Mouse (Mus musculus): ENCODE data around the gene Gm9833.
A peak's percentile ranks its signal among the peaks of the same experiment; 100 is the strongest.
"Not testable (repeated sequence)": the region's sequence is repeated elsewhere in the genome, so short reads cannot be mapped to it uniquely, and the experiment has no call there.

Gene Gm9833

GRCm38 (mm10) chr3:10087994-10088393 lies at the start of gene Gm9833:
Gm9833 (plus strand) TSS chr3:10088110.
- not testable (repeated sequence) for DNase-seq (ENCODE audit: low spot score in 2 of 2)

DNA sequence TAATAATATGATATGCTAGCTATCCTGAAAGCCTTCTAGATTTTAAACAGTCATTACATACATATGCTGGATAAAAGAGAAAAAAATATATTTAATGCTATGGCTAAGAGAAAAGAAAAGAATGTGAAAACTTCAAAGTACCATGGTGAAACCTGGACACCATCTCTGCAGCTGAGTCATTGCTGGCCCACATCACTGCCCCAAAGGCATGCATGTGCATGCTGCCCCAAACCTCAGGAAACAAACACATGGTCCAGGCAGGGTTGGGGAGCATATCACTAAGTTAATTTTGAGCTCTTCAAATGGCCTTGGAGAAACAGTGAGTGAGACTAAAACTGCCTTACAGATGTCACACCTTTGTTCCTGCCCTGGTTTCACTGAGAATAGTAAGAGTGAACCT lies 17.8 kb upstream of the Gm9833 start:
- no peak for DNase-seq (ENCODE audit: low spot score in 2 of 2)

DNA sequence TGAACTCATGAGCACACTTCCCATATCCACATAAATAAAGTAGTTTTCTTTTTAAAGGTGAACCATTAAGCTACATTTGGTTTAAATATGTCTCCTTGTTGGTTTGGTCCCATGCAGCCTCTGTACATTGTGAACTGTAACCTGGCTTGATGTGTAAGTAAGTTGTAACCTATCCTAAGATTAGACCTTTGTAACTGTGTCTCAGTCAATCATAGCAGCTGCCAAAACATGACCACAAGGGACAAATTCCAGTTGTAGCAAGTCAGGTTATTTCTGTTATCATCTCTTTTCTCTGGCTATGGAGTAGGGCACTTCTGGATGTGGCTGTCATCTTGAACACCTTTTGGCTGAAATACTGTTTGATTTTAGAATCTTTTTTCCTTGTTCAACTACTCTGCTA lies 12.1 kb upstream of the Gm9833 start:
- DNase-seq (ENCODE audit: low spot score in 2 of 2): no peak

DNA sequence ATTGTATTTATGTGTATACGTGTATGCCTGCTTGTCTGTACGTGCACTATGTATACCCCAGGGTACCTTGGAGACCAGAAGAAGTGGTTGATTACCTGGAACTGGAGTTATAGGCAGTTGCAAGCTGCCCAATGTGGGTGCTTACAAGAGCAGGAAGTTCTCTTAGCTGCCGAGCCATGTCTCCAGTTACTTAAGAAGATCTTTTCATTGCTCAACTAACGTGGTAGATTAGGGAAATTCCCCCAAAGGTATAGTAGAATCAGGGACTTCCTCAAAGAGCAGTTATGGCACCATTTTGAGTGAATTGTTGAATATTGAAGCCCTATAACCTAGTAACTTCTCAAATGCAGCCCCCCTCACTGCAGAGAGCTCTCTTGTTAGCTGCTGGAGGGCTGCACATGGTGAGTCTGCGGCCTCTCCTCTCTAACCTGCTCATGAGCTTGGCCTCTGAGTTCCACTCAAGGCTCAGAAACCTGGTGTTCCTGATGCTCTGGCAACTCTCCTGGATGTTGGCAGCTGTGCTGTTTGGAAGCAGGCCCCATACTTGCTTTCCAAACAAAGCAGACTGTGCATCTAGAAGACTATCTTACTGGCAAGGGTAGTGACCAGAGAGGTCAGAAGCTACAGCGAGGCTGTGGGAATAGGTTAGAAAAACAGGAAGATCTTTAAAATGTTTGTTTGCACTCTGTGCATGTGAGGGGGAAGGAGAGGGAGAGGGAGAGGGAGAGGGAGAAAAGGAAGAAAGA lies 10.6 kb upstream of the Gm9833 start:
- no peak for DNase-seq (ENCODE audit: low spot score in 2 of 2)

DNA sequence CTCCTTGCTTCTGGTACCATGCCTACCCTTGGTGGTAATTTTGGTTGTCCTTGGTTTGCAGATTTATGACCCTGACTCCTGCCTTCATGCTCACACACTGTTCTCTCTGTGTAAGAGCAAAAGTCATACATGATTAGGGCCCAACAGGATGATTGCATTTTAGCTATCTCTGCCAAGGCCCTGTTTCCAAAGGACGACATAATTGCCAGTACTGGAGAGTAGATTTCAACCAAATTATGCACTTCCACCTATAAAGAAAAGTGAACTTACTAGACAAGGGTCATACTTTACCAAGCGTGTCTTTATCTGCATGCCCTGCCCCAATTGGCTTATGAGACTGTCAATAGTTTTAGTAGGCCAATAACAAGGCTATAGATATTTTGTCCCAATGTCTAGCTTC lies 9.8 kb upstream of the Gm9833 start:
- no peak for DNase-seq (ENCODE audit: low spot score in 2 of 2)

- no peak for DNase-seq (ENCODE audit: low spot score in 2 of 2)
Observed at GRCm38 (mm10) chr3:10081336-10081735, 6.6 kb upstream of the Gm9833 start.

DNA sequence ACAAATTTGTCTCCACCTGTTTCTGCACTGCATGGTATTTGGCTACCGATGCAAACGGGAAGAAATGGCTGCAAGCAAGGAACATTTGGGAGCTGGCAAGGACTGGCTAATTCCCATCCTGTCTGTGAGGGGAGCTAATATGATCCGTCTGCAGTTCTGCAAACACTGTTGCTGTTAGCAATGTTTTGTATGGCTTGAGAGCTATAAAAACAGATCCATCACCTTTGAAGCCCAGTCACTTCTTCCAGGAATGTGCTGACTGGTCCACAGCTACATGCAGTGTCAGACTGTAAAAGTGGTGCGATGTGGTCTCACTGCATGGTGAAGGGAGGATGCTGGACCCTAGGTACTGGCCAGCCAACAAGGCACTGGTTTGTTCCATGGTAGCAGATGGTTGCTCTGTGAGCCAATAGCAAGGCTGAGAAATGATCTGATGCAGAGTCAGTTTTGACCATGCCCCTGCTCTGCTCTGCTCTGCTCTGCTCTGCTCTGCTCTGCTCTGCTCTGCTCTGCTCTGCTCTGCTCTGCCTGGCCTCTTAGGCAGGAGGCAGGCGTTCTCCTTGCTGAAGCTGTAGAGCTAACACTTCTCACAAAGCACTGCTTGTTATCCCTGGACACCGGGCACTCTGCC lies 5.9 kb upstream of the Gm9833 start:
- DNase-seq (ENCODE audit: low spot score in 2 of 2): peak in 1 of 2 experiments; percentile 10

- DNase-seq (ENCODE audit: low spot score in 2 of 2): no peak
Observed at GRCm38 (mm10) chr3:10082545-10083062, 5.3 kb upstream of the Gm9833 start.

- no peak for DNase-seq (ENCODE audit: low spot score in 2 of 2)
Observed at GRCm38 (mm10) chr3:10084102-10084501, 3.8 kb upstream of the Gm9833 start.

- DNase-seq (ENCODE audit: low spot score in 2 of 2): no peak
Observed at GRCm38 (mm10) chr3:10085396-10086119, 2.4 kb upstream of the Gm9833 start.

- DNase-seq (ENCODE audit: low spot score in 2 of 2): no peak
Observed at GRCm38 (mm10) chr3:10087511-10087910, 399 bp upstream of the Gm9833 start.

GRCm38 (mm10) chr3:10091616-10092140 lies 3.8 kb downstream of the Gm9833 start:
- DNase-seq (ENCODE audit: low spot score in 2 of 2): no peak

DNA sequence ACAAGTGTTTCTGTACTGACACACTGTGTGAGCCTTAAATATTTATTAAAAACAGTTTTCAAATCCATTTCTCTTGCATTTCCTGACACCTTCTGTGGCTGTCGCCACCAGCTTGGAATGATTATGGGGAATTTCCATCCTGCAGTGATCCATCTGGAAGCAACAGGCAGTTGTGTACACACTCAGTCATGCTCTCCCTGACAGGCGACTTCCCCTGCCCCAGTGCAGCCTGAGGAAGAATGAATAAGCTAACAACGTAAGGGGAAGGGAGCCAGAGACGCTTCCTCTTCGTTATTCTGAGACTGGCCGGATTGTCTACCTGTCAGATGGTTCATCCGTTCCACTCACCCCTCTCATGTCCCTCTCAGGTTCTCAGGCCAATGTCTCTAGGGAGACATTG lies 4.6 kb downstream of the Gm9833 start:
- no peak for DNase-seq (ENCODE audit: low spot score in 2 of 2)

DNA sequence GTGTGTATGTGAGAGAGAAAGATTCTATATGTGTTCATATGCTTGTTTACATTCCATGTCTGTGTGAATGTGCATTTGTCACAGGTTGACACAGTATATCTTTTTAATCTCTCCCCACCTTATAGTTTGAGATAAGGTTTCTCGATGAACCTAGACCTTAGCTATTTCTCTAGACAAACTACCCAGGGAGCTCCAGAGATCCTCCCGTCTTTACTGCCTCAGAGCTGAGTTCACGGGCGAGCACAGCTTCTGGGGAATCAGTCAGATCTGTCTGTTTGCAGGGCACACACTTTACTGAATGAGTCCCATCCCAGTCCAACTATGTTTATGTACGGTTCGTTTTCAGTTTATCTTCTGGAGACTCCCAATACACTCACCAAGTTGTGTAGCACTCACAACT lies 5.0 kb downstream of the Gm9833 start:
- no peak for DNase-seq (ENCODE audit: low spot score in 2 of 2)

- DNase-seq (ENCODE audit: low spot score in 2 of 2): no peak
Observed at GRCm38 (mm10) chr3:10095076-10095622, 7.2 kb downstream of the Gm9833 start.

GRCm38 (mm10) chr3:10099756-10100155 lies 11.8 kb downstream of the Gm9833 start:
- DNase-seq (ENCODE audit: low spot score in 2 of 2): no peak

DNA sequence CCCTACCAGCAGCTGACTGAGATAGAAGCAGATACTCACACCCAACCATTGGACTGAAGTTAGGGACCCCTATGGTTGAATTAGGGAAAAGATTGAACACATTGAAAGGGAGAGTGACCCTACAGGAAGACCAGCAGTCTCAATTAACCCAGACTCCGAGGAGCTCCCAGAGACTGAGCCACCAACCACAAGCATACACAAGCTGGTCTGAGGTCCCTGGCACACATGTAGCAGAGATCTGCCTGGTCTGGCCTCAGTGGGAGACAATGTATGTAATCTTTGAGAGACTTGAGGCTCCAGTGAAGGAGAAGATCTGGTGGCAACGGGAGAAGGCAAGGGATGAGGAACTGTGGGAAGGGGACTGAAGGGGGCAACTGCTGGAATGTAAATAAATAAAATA lies 23.7 kb downstream of the Gm9833 start:
- no peak for DNase-seq (ENCODE audit: low spot score in 2 of 2)

- no peak for DNase-seq (ENCODE audit: low spot score in 2 of 2)
Observed at GRCm38 (mm10) chr3:10112196-10112595, 24.3 kb downstream of the Gm9833 start.

DNA sequence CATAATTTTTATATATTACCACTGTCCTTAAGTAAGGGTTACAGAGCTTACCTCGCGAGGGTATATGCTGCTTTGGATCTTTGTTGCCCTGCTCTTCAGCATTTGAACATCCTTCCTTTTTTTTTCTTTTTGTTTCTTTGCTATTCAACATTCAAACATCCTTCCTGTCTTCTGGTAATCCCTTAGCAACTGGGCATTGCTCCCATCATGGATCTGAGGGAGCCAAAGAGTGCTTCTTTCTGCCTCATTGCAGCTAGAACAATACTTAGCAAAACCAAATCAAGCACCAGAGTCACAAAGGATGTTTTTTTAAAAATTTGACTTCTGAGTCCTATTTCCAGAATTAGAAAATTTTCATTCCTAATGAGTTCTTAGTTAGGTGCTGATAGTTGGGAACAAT lies 24.8 kb downstream of the Gm9833 start:
- no peak for DNase-seq (ENCODE audit: low spot score in 2 of 2)

GRCm38 (mm10) chr3:10116531-10116930 lies 28.6 kb downstream of the Gm9833 start:
- no peak for DNase-seq (ENCODE audit: low spot score in 2 of 2)

GRCm38 (mm10) chr3:10121232-10121631 lies 33.3 kb downstream of the Gm9833 start:
- DNase-seq (ENCODE audit: low spot score in 2 of 2): no peak
